Mouse (Mus musculus): ENCODE measurements around the gene 1700028J19Rik. TPM values are rescaled to one million over a fixed set of nuclear protein-coding genes. Genes with fewer than 3 reads are reported as not detected.
"Not testable (repeated sequence)": the region's sequence is repeated elsewhere in the genome, so short reads cannot be mapped to it uniquely, and the experiment has no call there.

The 1700028J19Rik gene
- polyA plus RNA-seq, 1 experiment: 27.2 TPM

DNA sequence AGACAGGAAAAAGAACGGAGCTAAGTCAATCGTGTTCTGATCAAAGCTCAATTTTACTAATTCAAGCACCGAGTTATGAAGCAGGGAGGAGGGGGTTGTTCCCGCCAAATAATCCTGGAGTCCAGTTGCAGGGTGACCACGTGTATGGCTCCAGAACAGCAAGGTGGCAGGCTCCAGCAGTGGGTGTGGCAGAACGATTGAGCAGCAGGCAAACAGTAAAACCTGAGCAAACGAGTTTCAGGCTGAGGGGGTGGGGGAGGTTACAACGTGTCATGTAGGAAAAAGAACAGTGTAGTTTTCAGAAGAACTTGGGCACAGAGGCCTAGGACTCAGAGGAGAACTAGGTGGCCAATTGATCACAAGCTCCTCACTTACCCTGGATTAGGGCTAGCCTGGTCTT, 60.0 kb downstream of the 1700028J19Rik start:
- H3K36me3 ChIP-seq (ENCODE audit: control insufficient read depth, insufficient read depth, low read length); H3K4me3 ChIP-seq (ENCODE audit: insufficient read depth, low read depth, low read length); H3K27me3 ChIP-seq (replicated peaks; ENCODE audit: control insufficient read depth, insufficient read depth, low read length); H3K4me1 ChIP-seq (ENCODE audit: control insufficient read depth, insufficient read depth, low read length): not testable (repeated sequence)
- WGBS: 43% methylated on average over 8 of the region's 8 CpGs
- H3K27ac ChIP-seq (ENCODE audit: insufficient read depth, low read depth, low read length): peak overlapping the region; percentile 59; the same call in 1 of the 2 replicates
- peak; percentile 22 for DNase-seq

Other genes with a start within 250 kb of the 1700028J19Rik start
- gene Klk1b26, start 234.5 kb downstream of the 1700028J19Rik start, polyA plus RNA-seq (2012; rRNA removed): not detected in 2 replicates
- 1.6 and 3.2 TPM in 2 replicates for gene Klk1b27, start 194.4 kb downstream of the 1700028J19Rik start, polyA plus RNA-seq (2012; rRNA removed)
- gene Klk1b21, start 144.4 kb downstream of the 1700028J19Rik start, polyA plus RNA-seq (2012; rRNA removed): 0.20 and 0.43 TPM in 2 replicates
- gene Klk1b22, start 134.0 kb downstream of the 1700028J19Rik start, polyA plus RNA-seq (2012; rRNA removed): 1.1 and 2.4 TPM in 2 replicates
- gene Klk1b16, start 109.9 kb downstream of the 1700028J19Rik start, polyA plus RNA-seq (2012; rRNA removed): 0.59 and 0.60 TPM in 2 replicates
- 2.0 and 2.1 TPM in 2 replicates for gene Klk1b24, start 58.5 kb downstream of the 1700028J19Rik start, polyA plus RNA-seq (2012; rRNA removed)
- gene Klk1b3, start 48.5 kb downstream of the 1700028J19Rik start, polyA plus RNA-seq (2012; rRNA removed): 2.6 and 3.3 TPM in 2 replicates
- 0.53 and 0.91 TPM in 2 replicates for gene Klk1b4, start 39.3 kb downstream of the 1700028J19Rik start, polyA plus RNA-seq (2012; rRNA removed)
- 6.8 and 7.0 TPM in 2 replicates for gene Klk1b5, start 30.8 kb downstream of the 1700028J19Rik start, polyA plus RNA-seq (2012; rRNA removed)
- 4,551 and 6,375 TPM in 2 replicates for gene Klk1, start 21.3 kb downstream of the 1700028J19Rik start, polyA plus RNA-seq (2012; rRNA removed)
- gene Gm36864, start 10.5 kb downstream of the 1700028J19Rik start, polyA plus RNA-seq (2012; rRNA removed): 0.06 TPM in 1 of 2 replicates, not detected in the other
- gene 2410002F23Rik, start within 50 bp of the 1700028J19Rik start, polyA plus RNA-seq (2012; rRNA removed): 39.4 and 47.9 TPM in 2 replicates
- gene Acp4, start 10.7 kb upstream of the 1700028J19Rik start, polyA plus RNA-seq (2012; rRNA removed): not detected in 2 replicates
- gene Gm15517, start 14.8 kb upstream of the 1700028J19Rik start, polyA plus RNA-seq (2012; rRNA removed): not detected in 2 replicates
- 6.4 and 8.1 TPM in 2 replicates for gene Clec11a, start 60.2 kb upstream of the 1700028J19Rik start, polyA plus RNA-seq (2012; rRNA removed)
- 0.43 and 0.66 TPM in 2 replicates for gene Shank1, start 63.6 kb upstream of the 1700028J19Rik start, polyA plus RNA-seq (2012; rRNA removed)
- 12.0 and 12.9 TPM in 2 replicates for gene Syt3, start 137.4 kb upstream of the 1700028J19Rik start, polyA plus RNA-seq (2012; rRNA removed)
- gene 1700008O03Rik, start 139.1 kb upstream of the 1700028J19Rik start, polyA plus RNA-seq (2012; rRNA removed): 0.69 and 0.75 TPM in 2 replicates
- gene Lrrc4b, start 182.3 kb upstream of the 1700028J19Rik start, polyA plus RNA-seq (2012; rRNA removed): 0.30 and 0.52 TPM in 2 replicates
- 224 and 293 TPM in 2 replicates for gene Aspdh, start 218.7 kb upstream of the 1700028J19Rik start, polyA plus RNA-seq (2012; rRNA removed)
- 92.8 and 129 TPM in 2 replicates for gene Josd2, start 221.3 kb upstream of the 1700028J19Rik start, polyA plus RNA-seq (2012; rRNA removed)
- gene Emc10, start 249.8 kb upstream of the 1700028J19Rik start, polyA plus RNA-seq (2012; rRNA removed): 298 and 346 TPM in 2 replicates
- 12.2 and 18.6 TPM in 2 replicates for gene Fam71e1, start 249.9 kb upstream of the 1700028J19Rik start, polyA plus RNA-seq (2012; rRNA removed)

Data from kidney, adult 2 months (tissue).